10 mouse cellular contexts compared by ENCODE assay signal in the genomic region with DNA sequence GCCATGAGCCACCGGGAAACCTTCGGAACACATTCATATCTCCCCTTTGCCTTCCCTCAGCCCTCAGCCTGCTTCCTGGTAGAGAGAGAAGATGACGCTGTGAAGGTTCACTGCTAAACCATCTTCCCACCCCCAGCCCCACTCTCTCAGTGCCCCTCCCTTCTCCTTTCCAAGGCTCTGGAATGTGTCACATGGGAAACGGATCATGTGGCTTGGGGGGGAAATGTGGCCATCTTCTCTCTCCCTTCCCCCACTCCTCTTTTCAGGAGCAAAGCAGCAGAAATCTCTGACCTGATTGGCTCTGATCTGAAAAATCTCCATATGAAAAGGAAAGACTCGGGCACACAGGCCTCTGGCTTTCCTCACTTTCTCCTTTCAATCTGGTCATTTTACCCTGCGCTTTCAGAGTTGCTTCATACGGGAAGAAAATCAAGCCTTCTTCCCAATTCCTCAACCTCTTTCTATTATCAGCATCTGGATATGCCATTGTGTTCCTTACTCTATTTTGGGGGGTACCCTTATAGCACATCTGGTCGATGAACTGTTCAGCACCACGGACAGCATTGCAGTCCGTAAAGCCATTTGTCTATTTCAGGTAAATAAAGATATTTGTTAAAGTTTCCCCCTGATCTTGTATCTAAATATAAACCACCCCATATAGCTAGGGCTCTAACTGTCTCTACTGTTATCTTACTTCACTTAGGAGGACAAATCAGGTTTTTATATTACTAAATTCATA. TPM values are rescaled to one million over a fixed set of nuclear protein-coding genes. Genes with fewer than 3 reads are reported as not detected.
DNase-seq lines count a peak whose midpoint lies in the region; ATAC-seq and TF ChIP-seq lines count a peak whose summit lies in the region.
"Had no signal": no experiment of that assay in that cellular context is flagged by ENCODE, and none has a peak within 500 bp of the region (broad histone marks: within the 10 kb centered on the region; RNA-seq: fewer than 3 reads in every experiment).

No protein-coding gene starts in this region.

- no peaks in the 10 kb centered on the region for H3K9me3 ChIP-seq in heart, embryonic 14.5 days (ENCODE audit: control insufficient read depth, low read length)
- no peaks in the 10 kb centered on the region for H3K9me3 ChIP-seq in embryonic facial prominence, embryonic 15.5 days (replicated peaks)
- H3K9me3 ChIP-seq in kidney, postnatal 0 days (replicated peaks; ENCODE audit: low read length): no peaks in the 10 kb centered on the region
- H3K9me3 ChIP-seq: G1E had no signal

- no peaks in the 10 kb centered on the region for H3K36me3 ChIP-seq in heart, embryonic 14.5 days (ENCODE audit: control insufficient read depth, insufficient read depth, low read length)
- no peaks in the 10 kb centered on the region for H3K36me3 ChIP-seq in embryonic facial prominence, embryonic 15.5 days
- no peaks in the 10 kb centered on the region for H3K36me3 ChIP-seq in kidney, postnatal 0 days (ENCODE audit: insufficient read depth, low read length)

- no peak overlapping the region for H3K27ac ChIP-seq in heart, embryonic 14.5 days (replicated peaks in 1 of 2; ENCODE audit: control insufficient read depth in 1 of 2, insufficient read depth in 1 of 2, low read depth in 2 of 2, low read length in 2 of 2)
- no peak overlapping the region for H3K27ac ChIP-seq in embryonic facial prominence, embryonic 15.5 days (replicated peaks)
- no peak overlapping the region for H3K27ac ChIP-seq in kidney, postnatal 0 days
- H3K27ac ChIP-seq: liver, embryonic 14.5 days had no signal

- peaks cover 3 to 12% of the 10 kb centered on the region in 2 experiments; a peak in 3 of 4 replicates for H3K4me1 ChIP-seq in heart, embryonic 14.5 days (ENCODE audit: control insufficient read depth in 2 of 2, insufficient read depth in 2 of 2, low read length in 2 of 2)
- H3K4me1 ChIP-seq in embryonic facial prominence, embryonic 15.5 days: peaks cover 6% of the 10 kb centered on the region; the same call in 1 of the 2 replicates
- H3K4me1 ChIP-seq in kidney, postnatal 0 days (replicated peaks; ENCODE audit: insufficient read depth, low read length): peaks cover 4% of the 10 kb centered on the region; the same call in 1 of the 2 replicates

- no peak for ATAC-seq in heart, embryonic 14.5 days (ENCODE audit: insufficient number of reproducible peaks, insufficient read depth, low FRiP score, low read depth)
- ATAC-seq in embryonic facial prominence, embryonic 15.5 days (ENCODE audit: insufficient number of reproducible peaks, low FRiP score, low TSS enrichment, low read depth): no peak
- ATAC-seq in kidney, postnatal 0 days (replicated peaks; ENCODE audit: low FRiP score, low read depth): peak; percentile 79
- ATAC-seq in megakaryocyte progenitor cell, adult 5-6 weeks (replicated peaks; ENCODE audit: poor library complexity): peak; percentile 55; the same call in 1 of the 2 replicates

- TF ChIP-seq CTCF in kidney, postnatal 0 days (IDR thresholded peaks at IDR 0.05; ENCODE audit: low read depth): no peak

- H3K9ac ChIP-seq in heart, embryonic 14.5 days (ENCODE audit: low read length): no peak overlapping the region
- H3K9ac ChIP-seq in embryonic facial prominence, embryonic 15.5 days: no peak overlapping the region
- no peak overlapping the region for H3K9ac ChIP-seq in kidney, postnatal 0 days (ENCODE audit: low read depth, low read length)
- H3K9ac ChIP-seq: liver, embryonic 14.5 days had no signal

- peak overlapping the region; percentile 53 for H3K4me2 ChIP-seq in heart, embryonic 14.5 days (ENCODE audit: low read length)
- H3K4me2 ChIP-seq in embryonic facial prominence, embryonic 15.5 days (replicated peaks): peak overlapping the region; percentile 19; the same call in 1 of the 2 replicates
- peak overlapping the region; percentile 47 for H3K4me2 ChIP-seq in kidney, postnatal 0 days (ENCODE audit: low read length)

- intact Hi-C loops in heart, postnatal 10 days (cut with DNase I): no loop called here

- DNase-seq in heart, postnatal 10 days: no peak
- DNase-seq in adrenal gland, postnatal 25 days: peak; percentile 5
- peak; percentile 85 for DNase-seq in kidney, postnatal 0 days (ENCODE audit: low spot score)
- peak; percentile 83 for DNase-seq in right cerebral cortex, postnatal 4 days
- no peak for DNase-seq in urinary bladder, adult 2 months (ENCODE audit: low spot score)

- WGBS in heart, embryonic 14.5 days: 2% methylated on average over 10 of the region's 10 CpGs
- 3% methylated on average over 10 of the region's 10 CpGs for WGBS in embryonic facial prominence, embryonic 15.5 days
- WGBS in kidney, postnatal 0 days: 7% methylated on average over 10 of the region's 10 CpGs

- no peaks in the 10 kb centered on the region for H3K27me3 ChIP-seq in heart, embryonic 14.5 days (ENCODE audit: control insufficient read depth, insufficient read depth, low read length)
- H3K27me3 ChIP-seq in embryonic facial prominence, embryonic 15.5 days: no peaks in the 10 kb centered on the region
- H3K27me3 ChIP-seq in kidney, postnatal 0 days (ENCODE audit: insufficient read depth, low read length): no peaks in the 10 kb centered on the region

- H3K4me3 ChIP-seq in heart, embryonic 14.5 days (ENCODE audit: control insufficient read depth in 1 of 2, insufficient read depth in 1 of 2, low read depth in 1 of 2, low read length in 2 of 2): peak overlapping the region; percentile 2 to 17; a peak in 3 of 4 replicates
- peak overlapping the region; percentile 10; the same call in 1 of the 2 replicates for H3K4me3 ChIP-seq in embryonic facial prominence, embryonic 15.5 days (replicated peaks)
- H3K4me3 ChIP-seq in kidney, postnatal 0 days (replicated peaks; ENCODE audit: low read depth, low read length): peak overlapping the region; percentile 7; the same call in 1 of the 2 replicates

RNA-seq across cellular contexts. Expression of a gene that starts 10.5 kb away (rescaled TPM):
- 9.1 TPM in 2 replicates for polyA plus RNA-seq in heart, embryonic 14.5 days (2014; fragmentation: Nextera tagmentation; extraction: Ambion mirVana)
- total RNA-seq in heart, postnatal 10 days (2021): 1 to 10 TPM; 4.3 to 4.8 TPM
- total RNA-seq in adrenal gland, postnatal 25 days (2021): 8.9 and 11.3 TPM in 2 replicates
- 6.8 and 7.4 TPM in 2 replicates for polyA plus RNA-seq in embryonic facial prominence, embryonic 15.5 days (2015; fragmentation: Nextera tagmentation; extraction: Ambion mirVana)
- polyA plus RNA-seq in kidney, postnatal 0 days (2015; fragmentation: Nextera tagmentation; extraction: Ambion mirVana): 11.1 and 12.1 TPM in 2 replicates
- 7.7 and 12.8 TPM in 2 replicates for total RNA-seq in megakaryocyte progenitor cell, adult 5-6 weeks (2015)
- 7.2 and 7.6 TPM in 2 replicates for total RNA-seq in megakaryocyte progenitor cell, adult 5-6 weeks (2017)
- polyA plus RNA-seq in urinary bladder, adult 2 months (2012; rRNA removed): 9.5 and 9.7 TPM in 2 replicates

RNA-seq across cellular contexts. Expression of a gene that starts 32.3 kb away (rescaled TPM):
- polyA plus RNA-seq in heart, embryonic 14.5 days (2014; fragmentation: Nextera tagmentation; extraction: Ambion mirVana): 16.3 and 21.0 TPM in 2 replicates
- 10 to 100 TPM; 45.1 to 53.5 TPM for total RNA-seq in heart, postnatal 10 days (2021)
- 52.2 and 89.9 TPM in 2 replicates for total RNA-seq in adrenal gland, postnatal 25 days (2021)
- polyA plus RNA-seq in embryonic facial prominence, embryonic 15.5 days (2015; fragmentation: Nextera tagmentation; extraction: Ambion mirVana): 17.0 and 18.8 TPM in 2 replicates
- polyA plus RNA-seq in kidney, postnatal 0 days (2015; fragmentation: Nextera tagmentation; extraction: Ambion mirVana): 25.1 and 25.9 TPM in 2 replicates
- total RNA-seq in megakaryocyte progenitor cell, adult 5-6 weeks (2015): 20.1 and 21.1 TPM in 2 replicates
- total RNA-seq in megakaryocyte progenitor cell, adult 5-6 weeks (2017): 36.8 and 39.1 TPM in 2 replicates
- polyA plus RNA-seq in urinary bladder, adult 2 months (2012; rRNA removed): 28.8 and 32.3 TPM in 2 replicates

RNA-seq across cellular contexts. Expression of a gene that starts 57.9 kb away (rescaled TPM):
- polyA plus RNA-seq in heart, embryonic 14.5 days (2014; fragmentation: Nextera tagmentation; extraction: Ambion mirVana): 1.6 and 1.8 TPM in 2 replicates
- total RNA-seq in heart, postnatal 10 days (2021): 1 to 10 TPM; 4.7 to 5.4 TPM
- 23.0 and 33.9 TPM in 2 replicates for total RNA-seq in adrenal gland, postnatal 25 days (2021)
- polyA plus RNA-seq in embryonic facial prominence, embryonic 15.5 days (2015; fragmentation: Nextera tagmentation; extraction: Ambion mirVana): 3.4 TPM in 2 replicates
- 5.2 and 5.6 TPM in 2 replicates for polyA plus RNA-seq in kidney, postnatal 0 days (2015; fragmentation: Nextera tagmentation; extraction: Ambion mirVana)
- 2.0 and 4.5 TPM in 2 replicates for total RNA-seq in megakaryocyte progenitor cell, adult 5-6 weeks (2015)
- total RNA-seq in megakaryocyte progenitor cell, adult 5-6 weeks (2017): 2.5 and 4.1 TPM in 2 replicates
- 35.3 and 37.5 TPM in 2 replicates for polyA plus RNA-seq in urinary bladder, adult 2 months (2012; rRNA removed)

Comparison
In these comparisons a context has a peak if more than half of its experiments do, and no peak if none do; other contexts are left out.
1. ATAC-seq: peak in kidney, postnatal 0 days (single experiment) and megakaryocyte progenitor cell, adult 5-6 weeks (single experiment); none in heart, embryonic 14.5 days (single experiment) and embryonic facial prominence, embryonic 15.5 days (single experiment).
2. DNase-seq: peak in adrenal gland, postnatal 25 days (single experiment), kidney, postnatal 0 days (single experiment) and right cerebral cortex, postnatal 4 days (single experiment); none in heart, postnatal 10 days (0 of 2) and urinary bladder, adult 2 months (single experiment).
3. Peak in every context shown above with its lines, with median percentiles within 50 percentile points of each other: H3K4me2 ChIP-seq and H3K4me3 ChIP-seq.